Mouse (Mus musculus): ENCODE results near the gene Tmem132b.
A peak's percentile ranks its signal among the peaks of the same experiment; 100 is the strongest.

Gene Tmem132b

GRCm38 (mm10) chr5:125515006-125515405 is 16.6 kb upstream of the Tmem132b start:
- DNase-seq (ENCODE audit: low read depth, low spot score), result peak; percentile 45

GRCm38 (mm10) chr5:125518640-125519039 is 12.9 kb upstream of the Tmem132b start:
- peak; percentile 51 for DNase-seq (ENCODE audit: low read depth, low spot score)

- DNase-seq (ENCODE audit: low read depth, low spot score), result peak; percentile 78
These were observed 10.5 kb upstream of the Tmem132b start for GRCm38 (mm10) chr5:125520930-125521590.

GRCm38 (mm10) chr5:125523361-125523760 is 8.2 kb upstream of the Tmem132b start:
- DNase-seq (ENCODE audit: low read depth, low spot score), result peak; percentile 85

- DNase-seq (ENCODE audit: low read depth, low spot score), result peak; percentile 71
These were observed 6.1 kb upstream of the Tmem132b start for GRCm38 (mm10) chr5:125525516-125525915.

- DNase-seq (ENCODE audit: low read depth, low spot score), result peak; percentile 84
These were observed 5.1 kb upstream of the Tmem132b start for GRCm38 (mm10) chr5:125526464-125526863.

- DNase-seq (ENCODE audit: low read depth, low spot score), result peak; percentile 73
These were observed 2.5 kb upstream of the Tmem132b start for GRCm38 (mm10) chr5:125529109-125529508.

- peak; percentile 83 for DNase-seq (ENCODE audit: low read depth, low spot score)
These were observed 594 bp downstream of the Tmem132b start for GRCm38 (mm10) chr5:125532191-125532544.

- peak; percentile 54 for DNase-seq (ENCODE audit: low read depth, low spot score)
These were observed 1.1 kb downstream of the Tmem132b start for GRCm38 (mm10) chr5:125532545-125533224.

GRCm38 (mm10) chr5:125533225-125533900 is 1.8 kb downstream of the Tmem132b start:
- no peak for DNase-seq (ENCODE audit: low read depth, low spot score)

GRCm38 (mm10) chr5:125534168-125534610 is 2.6 kb downstream of the Tmem132b start:
- DNase-seq (ENCODE audit: low read depth, low spot score), result no peak

GRCm38 (mm10) chr5:125534611-125535324 is 3.2 kb downstream of the Tmem132b start:
- DNase-seq (ENCODE audit: low read depth, low spot score), result no peak

- peak; percentile 82 for DNase-seq (ENCODE audit: low read depth, low spot score)
These were observed 13.5 kb downstream of the Tmem132b start for GRCm38 (mm10) chr5:125545090-125545489.

- peak; percentile 55 for DNase-seq (ENCODE audit: low read depth, low spot score)
These were observed 14.7 kb downstream of the Tmem132b start for GRCm38 (mm10) chr5:125546293-125546692.

- DNase-seq (ENCODE audit: low read depth, low spot score), result no peak
These were observed 18.3 kb downstream of the Tmem132b start for GRCm38 (mm10) chr5:125549750-125550489.

GRCm38 (mm10) chr5:125555732-125556131 is 24.2 kb downstream of the Tmem132b start:
- no peak for DNase-seq (ENCODE audit: low read depth, low spot score)

- DNase-seq (ENCODE audit: low read depth, low spot score), result no peak
These were observed 31.9 kb downstream of the Tmem132b start for GRCm38 (mm10) chr5:125563492-125563891.

- DNase-seq (ENCODE audit: low read depth, low spot score), result peak; percentile 31
These were observed 34.2 kb downstream of the Tmem132b start for GRCm38 (mm10) chr5:125565725-125566124.

- no peak for DNase-seq (ENCODE audit: low read depth, low spot score)
These were observed 36.9 kb downstream of the Tmem132b start for GRCm38 (mm10) chr5:125568457-125568856.

- DNase-seq (ENCODE audit: low read depth, low spot score), result peak; percentile 90
These were observed 40.4 kb downstream of the Tmem132b start for GRCm38 (mm10) chr5:125572011-125572410.

- peak; percentile 88 for DNase-seq (ENCODE audit: low read depth, low spot score)
These were observed 43.3 kb downstream of the Tmem132b start for GRCm38 (mm10) chr5:125574886-125575285.

All from R1 (cell line).